Mouse (Mus musculus): ENCODE data around the gene Tmem150c. TPM values are rescaled to one million over a fixed set of nuclear protein-coding genes. Genes with fewer than 3 reads are reported as not detected.

Tmem150c gene
- polyA plus RNA-seq (2015; fragmentation: Illumina TruSeq; extraction: RNeasy Lipid Tissue Mini Kit (QIAGEN cat#74804); ENCODE audit: insufficient read depth, low replicate concordance), result 5.1 TPM

GRCm38 (mm10) chr5:100159638-100159973 is at the start of gene Tmem150c:
Gene Tmem150c (minus strand): TSS chr5:100159808.

GRCm38 (mm10) chr5:100039602-100040142 is 119.9 kb downstream of the Tmem150c start, which contains the start of the genes Hnrnpdl and Enoph1:
Gene Hnrnpdl (minus strand): TSS chr5:100039664.
Gene Enoph1 (plus strand): TSS chr5:100039985.

Other genes with a start within 250 kb of the Tmem150c start
- gene Hnrnpd, start 180.9 kb downstream of the Tmem150c start, polyA plus RNA-seq (2015; fragmentation: Illumina TruSeq; extraction: RNeasy Lipid Tissue Mini Kit (QIAGEN cat#74804); ENCODE audit: insufficient read depth, low replicate concordance), result 522 TPM
- gene 4930524J08Rik, start 180.7 kb downstream of the Tmem150c start, polyA plus RNA-seq (2015; fragmentation: Illumina TruSeq; extraction: RNeasy Lipid Tissue Mini Kit (QIAGEN cat#74804); ENCODE audit: insufficient read depth, low replicate concordance), result not detected
- 416 TPM for gene Hnrnpdl, start 120.1 kb downstream of the Tmem150c start, polyA plus RNA-seq (2015; fragmentation: Illumina TruSeq; extraction: RNeasy Lipid Tissue Mini Kit (QIAGEN cat#74804); ENCODE audit: insufficient read depth, low replicate concordance)
- 11.8 TPM for gene Enoph1, start 119.8 kb downstream of the Tmem150c start, polyA plus RNA-seq (2015; fragmentation: Illumina TruSeq; extraction: RNeasy Lipid Tissue Mini Kit (QIAGEN cat#74804); ENCODE audit: insufficient read depth, low replicate concordance)

All from spleen, adult 10 weeks (tissue).